Mouse (Mus musculus): ENCODE data around the gene Inmt. TPM values are rescaled to one million over a fixed set of nuclear protein-coding genes. Genes with fewer than 3 reads are reported as not detected.
"Not testable (repeated sequence)": the region's sequence is repeated elsewhere in the genome, so short reads cannot be mapped to it uniquely, and the experiment has no call there.

Gene Inmt
- polyA plus RNA-seq, 1 experiment from 2014 or later = 0.10 TPM

- ATAC-seq = no peak
- no peak overlapping the region for H3K27ac ChIP-seq (ENCODE audit: low read depth, low read length)
- no peaks in the 10 kb centered on the region for H3K4me1 ChIP-seq (replicated peaks; ENCODE audit: control insufficient read depth, insufficient read depth, low read length)
- H3K9me3 ChIP-seq (ENCODE audit: control insufficient read depth) = no peaks in the 10 kb centered on the region
- no peaks in the 10 kb centered on the region for H3K27me3 ChIP-seq (replicated peaks; ENCODE audit: control insufficient read depth, insufficient read depth, low read length)
- peak overlapping the region; percentile 87 for H3K4me2 ChIP-seq (replicated peaks; ENCODE audit: low read depth)
- H3K4me3 ChIP-seq (ENCODE audit: low read depth, low read length) = peak overlapping the region; percentile 57
- WGBS = 65% methylated on average over 3 of the region's 3 CpGs
- H3K9ac ChIP-seq (ENCODE audit: low read depth, low read length) = no peak overlapping the region
- no peak for TF ChIP-seq CTCF (IDR thresholded peaks at IDR 0.05; ENCODE audit: low read depth)
- no peaks in the 10 kb centered on the region for H3K36me3 ChIP-seq (ENCODE audit: control insufficient read depth, insufficient read depth)
Observed at GRCm38 (mm10) chr6:55203931-55204330, 29.1 kb upstream of the Inmt start.

GRCm38 (mm10) chr6:55202913-55203910, 28.4 kb upstream of the Inmt start, which contains the start of gene Mindy4:
Gene Mindy4 (plus strand): TSS chr6:55203383.
- Histone ChIP-seq H3K36me3 (ENCODE audit: control insufficient read depth, insufficient read depth) (no peaks in the 10 kb centered on the region), H3K4me2 (replicated peaks; ENCODE audit: low read depth) (peak within 1 kb of the TSS; percentile 87), H3K4me3 (ENCODE audit: low read depth, low read length) (peak within 1 kb of the TSS; percentile 57), H3K9me3 (ENCODE audit: control insufficient read depth) (no peaks in the 10 kb centered on the region), H3K27me3 (replicated peaks; ENCODE audit: control insufficient read depth, insufficient read depth, low read length) (no peaks in the 10 kb centered on the region), H3K27ac (ENCODE audit: low read depth, low read length) (no peak within 1 kb of the TSS), H3K9ac (ENCODE audit: low read depth, low read length) (no peak within 1 kb of the TSS), H3K4me1 (replicated peaks; ENCODE audit: control insufficient read depth, insufficient read depth, low read length) (no peaks in the 10 kb centered on the region)
- WGBS = 4% methylated on average over 32 of the region's 33 CpGs
- peak; percentile 94 for ATAC-seq
- TF ChIP-seq CTCF (IDR thresholded peaks at IDR 0.05; ENCODE audit: low read depth) = peak; percentile 60

- Histone ChIP-seq H3K27me3 (replicated peaks; ENCODE audit: control insufficient read depth, insufficient read depth, low read length) (no peaks in the 10 kb centered on the region), H3K4me2 (replicated peaks; ENCODE audit: low read depth) (no peak overlapping the region), H3K36me3 (ENCODE audit: control insufficient read depth, insufficient read depth) (no peaks in the 10 kb centered on the region), H3K9ac (ENCODE audit: low read depth, low read length) (no peak overlapping the region), H3K9me3 (ENCODE audit: control insufficient read depth) (no peaks in the 10 kb centered on the region), H3K27ac (ENCODE audit: low read depth, low read length) (no peak overlapping the region), H3K4me3 (ENCODE audit: low read depth, low read length) (no peak overlapping the region), H3K4me1 (replicated peaks; ENCODE audit: control insufficient read depth, insufficient read depth, low read length) (no peaks in the 10 kb centered on the region)
- no peak for ATAC-seq
- no peak for TF ChIP-seq CTCF (IDR thresholded peaks at IDR 0.05; ENCODE audit: low read depth)
- WGBS = 93% methylated on average over 3 of the region's 3 CpGs
Observed at GRCm38 (mm10) chr6:55199047-55199446, 24.2 kb upstream of the Inmt start.

GRCm38 (mm10) chr6:55193171-55193570, 18.3 kb upstream of the Inmt start:
- no peak for ATAC-seq

GRCm38 (mm10) chr6:55191537-55191936, 16.7 kb upstream of the Inmt start:
- ATAC-seq = no peak
- Histone ChIP-seq H3K4me3 (ENCODE audit: low read depth, low read length) (no peak overlapping the region), H3K4me1 (replicated peaks; ENCODE audit: control insufficient read depth, insufficient read depth, low read length) (no peaks in the 10 kb centered on the region), H3K27me3 (replicated peaks; ENCODE audit: control insufficient read depth, insufficient read depth, low read length) (no peaks in the 10 kb centered on the region), H3K9me3 (ENCODE audit: control insufficient read depth) (no peaks in the 10 kb centered on the region), H3K27ac (ENCODE audit: low read depth, low read length) (no peak overlapping the region), H3K36me3 (ENCODE audit: control insufficient read depth, insufficient read depth) (no peaks in the 10 kb centered on the region), H3K4me2 (replicated peaks; ENCODE audit: low read depth) (no peak overlapping the region), H3K9ac (ENCODE audit: low read depth, low read length) (no peak overlapping the region)
- 51% methylated on average over 4 of the region's 4 CpGs for WGBS
- TF ChIP-seq CTCF (IDR thresholded peaks at IDR 0.05; ENCODE audit: low read depth) = no peak

More at GRCm38 (mm10) chr6:55193171-55193570, 18.3 kb upstream of the Inmt start:
- WGBS = 94% methylated on average over 3 of the region's 3 CpGs
- no peak overlapping the region for H3K9ac ChIP-seq (ENCODE audit: low read depth, low read length)
- H3K4me1 ChIP-seq (replicated peaks; ENCODE audit: control insufficient read depth, insufficient read depth, low read length) = no peaks in the 10 kb centered on the region
- H3K27ac ChIP-seq (ENCODE audit: low read depth, low read length) = no peak overlapping the region
- H3K4me3 ChIP-seq (ENCODE audit: low read depth, low read length) = no peak overlapping the region
- H3K9me3 ChIP-seq (ENCODE audit: control insufficient read depth) = no peaks in the 10 kb centered on the region
- no peaks in the 10 kb centered on the region for H3K36me3 ChIP-seq (ENCODE audit: control insufficient read depth, insufficient read depth)
- H3K27me3 ChIP-seq (replicated peaks; ENCODE audit: control insufficient read depth, insufficient read depth, low read length) = no peaks in the 10 kb centered on the region
- no peak for TF ChIP-seq CTCF (IDR thresholded peaks at IDR 0.05; ENCODE audit: low read depth)
- no peak overlapping the region for H3K4me2 ChIP-seq (replicated peaks; ENCODE audit: low read depth)

- no peak for ATAC-seq
- Histone ChIP-seq H3K4me1 (replicated peaks; ENCODE audit: control insufficient read depth, insufficient read depth, low read length) (no peaks in the 10 kb centered on the region), H3K9me3 (ENCODE audit: control insufficient read depth) (no peaks in the 10 kb centered on the region), H3K4me3 (ENCODE audit: low read depth, low read length) (no peak overlapping the region), H3K36me3 (ENCODE audit: control insufficient read depth, insufficient read depth) (no peaks in the 10 kb centered on the region), H3K9ac (ENCODE audit: low read depth, low read length) (no peak overlapping the region), H3K27me3 (replicated peaks; ENCODE audit: control insufficient read depth, insufficient read depth, low read length) (no peaks in the 10 kb centered on the region), H3K4me2 (replicated peaks; ENCODE audit: low read depth) (no peak overlapping the region), H3K27ac (ENCODE audit: low read depth, low read length) (no peak overlapping the region)
- no peak for TF ChIP-seq CTCF (IDR thresholded peaks at IDR 0.05; ENCODE audit: low read depth)
Observed at GRCm38 (mm10) chr6:55189406-55189805, 14.6 kb upstream of the Inmt start.

GRCm38 (mm10) chr6:55187827-55188226, 13.0 kb upstream of the Inmt start:
- H3K4me1 ChIP-seq (replicated peaks; ENCODE audit: control insufficient read depth, insufficient read depth, low read length); H3K4me2 ChIP-seq (replicated peaks; ENCODE audit: low read depth); H3K36me3 ChIP-seq (ENCODE audit: control insufficient read depth, insufficient read depth); H3K27ac ChIP-seq (ENCODE audit: low read depth, low read length); H3K27me3 ChIP-seq (replicated peaks; ENCODE audit: control insufficient read depth, insufficient read depth, low read length); H3K4me3 ChIP-seq (ENCODE audit: low read depth, low read length); H3K9ac ChIP-seq (ENCODE audit: low read depth, low read length); H3K9me3 ChIP-seq (ENCODE audit: control insufficient read depth); ATAC-seq: not testable (repeated sequence)
- 94% methylated on average over 17 of the region's 17 CpGs for WGBS
